In the genomic region with DNA sequence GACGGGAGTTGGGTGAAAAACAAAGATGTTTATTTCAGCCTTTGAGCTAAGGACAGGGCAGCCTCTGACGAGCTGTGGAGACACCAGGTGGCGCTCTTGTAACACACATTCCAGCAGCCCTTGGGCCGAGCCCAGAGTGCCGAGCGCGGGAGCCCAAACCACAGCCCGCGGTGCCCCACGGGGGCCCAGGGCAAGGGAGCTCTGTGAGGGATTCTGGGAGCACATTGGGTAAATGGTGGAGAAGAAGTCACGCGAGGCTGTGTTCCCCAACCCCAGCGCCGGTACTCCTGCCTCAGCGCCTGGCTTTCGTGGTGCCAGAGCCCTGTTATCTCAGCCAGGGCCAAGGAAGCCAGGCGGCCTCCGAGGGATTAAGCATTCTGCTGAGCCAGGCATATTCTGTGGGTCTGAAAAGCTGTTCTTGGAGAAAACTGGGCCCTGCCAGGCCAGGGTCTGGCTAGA, we compare ENCODE assay signal across 8 mouse cellular contexts. TPM values are rescaled to one million over a fixed set of nuclear protein-coding genes. Genes with fewer than 3 reads are reported as not detected.
DNase-seq lines count a peak whose midpoint lies in the region; ATAC-seq and TF ChIP-seq lines count a peak whose summit lies in the region.

No protein-coding gene starts in this region.

- peak overlapping the region; percentile 90 for H3K27ac ChIP-seq in heart, embryonic 13.5 days (replicated peaks)
- H3K27ac ChIP-seq in kidney, postnatal 0 days, result peak overlapping the region; percentile 15; the same call in 1 of the 2 replicates
- no peak overlapping the region for H3K27ac ChIP-seq in liver, embryonic 11.5 days (ENCODE audit: low read depth, low read length)

- ATAC-seq in heart, embryonic 13.5 days (ENCODE audit: extremely low read depth, insufficient number of reproducible peaks, low FRiP score, low TSS enrichment), result peak; percentile 60
- ATAC-seq in kidney, postnatal 0 days (replicated peaks; ENCODE audit: low FRiP score, low read depth), result peak; percentile 75
- peak; percentile 79 for ATAC-seq in liver, embryonic 11.5 days (replicated peaks; ENCODE audit: low FRiP score)

- H3K9ac ChIP-seq in heart, embryonic 13.5 days, result peak overlapping the region; percentile 74
- 0 out of 2 replicates have a peak overlapping the region, but pooled peaks have one; percentile 20 for H3K9ac ChIP-seq in kidney, postnatal 0 days (ENCODE audit: low read depth, low read length)
- peak overlapping the region; percentile 36; the same call in 1 of the 2 replicates for H3K9ac ChIP-seq in liver, embryonic 11.5 days (ENCODE audit: low read depth, low read length)

- H3K4me2 ChIP-seq in heart, embryonic 13.5 days, result peak overlapping the region; percentile 68
- H3K4me2 ChIP-seq in kidney, postnatal 0 days (ENCODE audit: low read length), result peak overlapping the region; percentile 57
- peak overlapping the region; percentile 59 for H3K4me2 ChIP-seq in liver, embryonic 11.5 days

- WGBS in heart, embryonic 13.5 days, result 2% methylated on average over 18 of the region's 18 CpGs
- WGBS in kidney, postnatal 0 days, result 3% methylated on average over 18 of the region's 18 CpGs
- 4% methylated on average over 18 of the region's 18 CpGs for WGBS in liver, embryonic 11.5 days

- no peaks in the 10 kb centered on the region for H3K36me3 ChIP-seq in heart, embryonic 13.5 days
- H3K36me3 ChIP-seq in kidney, postnatal 0 days (ENCODE audit: insufficient read depth, low read length), result no peaks in the 10 kb centered on the region
- H3K36me3 ChIP-seq in liver, embryonic 11.5 days (ENCODE audit: control insufficient read depth, insufficient read depth, low read length), result no peaks in the 10 kb centered on the region
- H3K36me3 ChIP-seq in splenic B cell, adult 2 months (ENCODE audit: control insufficient read depth, insufficient read depth, low read length, poor library complexity, severe bottlenecking), result no peaks in the 10 kb centered on the region

- H3K27me3 ChIP-seq in heart, embryonic 13.5 days (replicated peaks), result no peaks in the 10 kb centered on the region
- no peaks in the 10 kb centered on the region for H3K27me3 ChIP-seq in kidney, postnatal 0 days (ENCODE audit: insufficient read depth, low read length)
- H3K27me3 ChIP-seq in liver, embryonic 11.5 days (replicated peaks; ENCODE audit: control insufficient read depth, insufficient read depth, low read length), result 0 out of 2 replicates have a peak, but pooled peaks cover 5% of the 10 kb centered on the region
- H3K27me3 ChIP-seq in splenic B cell, adult 2 months (ENCODE audit: control insufficient read depth, insufficient read depth, low read length, poor library complexity, severe bottlenecking), result no peaks in the 10 kb centered on the region

- peak; percentile 97 for TF ChIP-seq CTCF in kidney, postnatal 0 days (IDR thresholded peaks at IDR 0.05; ENCODE audit: low read depth)

- peaks cover 31% of the 10 kb centered on the region for H3K4me1 ChIP-seq in heart, embryonic 13.5 days
- H3K4me1 ChIP-seq in kidney, postnatal 0 days (replicated peaks; ENCODE audit: insufficient read depth, low read length), result peaks cover 11% of the 10 kb centered on the region
- H3K4me1 ChIP-seq in liver, embryonic 11.5 days (replicated peaks; ENCODE audit: control insufficient read depth, insufficient read depth, low read length), result peaks cover 10% of the 10 kb centered on the region

- peak; percentile 68 for DNase-seq in CD4-positive helper T cell, adult 2 months (ENCODE audit: low read depth, low spot score)
- DNase-seq in brain, embryonic 18.5 days (ENCODE audit: low read depth, low spot score), result peak; percentile 51
- peak; percentile 48 for DNase-seq in fibroblast of lung, adult 2 months (ENCODE audit: low read depth)
- DNase-seq in kidney, postnatal 0 days (ENCODE audit: low spot score), result peak; percentile 89
- DNase-seq in liver, embryonic 11.5 days (ENCODE audit: low spot score), result peak; percentile 84
- DNase-seq in naive thymus-derived CD4-positive, alpha-beta T cell, adult 2 months (ENCODE audit: low read depth), result peak; percentile 82
- DNase-seq in splenic B cell, adult 2 months (ENCODE audit: low read depth, low spot score), result peak; percentile 77

- peak overlapping the region; percentile 37 for H3K4me3 ChIP-seq in heart, embryonic 13.5 days
- no peak overlapping the region for H3K4me3 ChIP-seq in kidney, postnatal 0 days (replicated peaks; ENCODE audit: low read depth, low read length)
- peak overlapping the region; percentile 24; the same call in 1 of the 2 replicates for H3K4me3 ChIP-seq in liver, embryonic 11.5 days (ENCODE audit: low read depth, low read length)

- no peaks in the 10 kb centered on the region for H3K9me3 ChIP-seq in heart, embryonic 13.5 days
- no peaks in the 10 kb centered on the region for H3K9me3 ChIP-seq in kidney, postnatal 0 days (replicated peaks; ENCODE audit: low read length)
- H3K9me3 ChIP-seq in liver, embryonic 11.5 days (ENCODE audit: control insufficient read depth, low read length), result no peaks in the 10 kb centered on the region

RNA-seq across cellular contexts. Expression of a gene that starts 47.8 kb away (rescaled TPM):
- polyA plus RNA-seq in heart, embryonic 13.5 days (2015; fragmentation: Nextera tagmentation; extraction: Ambion mirVana), result 15.0 and 15.6 TPM in 2 replicates
- 12.6 and 13.4 TPM in 2 replicates for polyA plus RNA-seq in kidney, postnatal 0 days (2015; fragmentation: Nextera tagmentation; extraction: Ambion mirVana)
- polyA plus RNA-seq in liver, embryonic 11.5 days (2014; fragmentation: Nextera tagmentation; extraction: Ambion mirVana), result 0.59 and 1.2 TPM in 2 replicates

RNA-seq across cellular contexts. Expression of a gene that starts 59.5 kb away (rescaled TPM):
- polyA plus RNA-seq in heart, embryonic 13.5 days (2015; fragmentation: Nextera tagmentation; extraction: Ambion mirVana), result 3.5 and 4.4 TPM in 2 replicates
- 3.4 and 3.9 TPM in 2 replicates for polyA plus RNA-seq in kidney, postnatal 0 days (2015; fragmentation: Nextera tagmentation; extraction: Ambion mirVana)
- 1.2 and 1.3 TPM in 2 replicates for polyA plus RNA-seq in liver, embryonic 11.5 days (2014; fragmentation: Nextera tagmentation; extraction: Ambion mirVana)

Comparison
In these comparisons a context has a peak if more than half of its experiments do, and no peak if none do; other contexts are left out.
1. H3K9ac ChIP-seq: peak in every context shown above with its lines; median percentile 74 in heart, embryonic 13.5 days; 36 in liver, embryonic 11.5 days; 20 in kidney, postnatal 0 days.